Mouse (Mus musculus) adrenal gland, adult 8-10 months (tissue): Measurements from ENCODE around the gene Tnrc18. TPM values are rescaled to one million over a fixed set of nuclear protein-coding genes. Genes with fewer than 3 reads are reported as not detected.

ENCODE experiments used
- DNase-seq: peaks from one replicate; pipeline ENCODE4 v3.0.0; 2022
- total RNA-seq, 4 experiments: library from RNA; stranded (reverse); gene quantifications; 2 replicates each; pipeline ENCODE4 v1.2.4; 2022

Gene Tnrc18
- total RNA-seq, 4 experiments from 2014 or later: 75.1 to 117 (median 96.9) TPM

- DNase-seq: peak; percentile 72
Measured at GRCm38 (mm10) chr5:142822286-142823095, 5.0 kb upstream of the Tnrc18 start.

GRCm38 (mm10) chr5:142821974-142822285 is 4.5 kb upstream of the Tnrc18 start:
- DNase-seq: no peak

GRCm38 (mm10) chr5:142821266-142821973 is 4.0 kb upstream of the Tnrc18 start:
- DNase-seq: peak; percentile 95

- no peak for DNase-seq
Measured at GRCm38 (mm10) chr5:142820276-142821265, 3.1 kb upstream of the Tnrc18 start.

GRCm38 (mm10) chr5:142819385-142820275 is 2.2 kb upstream of the Tnrc18 start:
- DNase-seq: peak; percentile 62

GRCm38 (mm10) chr5:142818435-142819360 is 1.2 kb upstream of the Tnrc18 start:
- DNase-seq: peak; percentile 66

GRCm38 (mm10) chr5:142816811-142817523 is 495 bp downstream of the Tnrc18 start:
- DNase-seq: peak; percentile 60

GRCm38 (mm10) chr5:142816031-142816810 is 1.2 kb downstream of the Tnrc18 start:
- no peak for DNase-seq

GRCm38 (mm10) chr5:142815421-142816001 is 2.0 kb downstream of the Tnrc18 start:
- DNase-seq: no peak

- no peak for DNase-seq
Measured at GRCm38 (mm10) chr5:142814711-142815420, 2.6 kb downstream of the Tnrc18 start.

- DNase-seq: no peak
Measured at GRCm38 (mm10) chr5:142814161-142814651, 3.3 kb downstream of the Tnrc18 start.

GRCm38 (mm10) chr5:142813722-142814111 is 3.7 kb downstream of the Tnrc18 start:
- DNase-seq: no peak

GRCm38 (mm10) chr5:142812976-142813721 is 4.3 kb downstream of the Tnrc18 start:
- no peak for DNase-seq

GRCm38 (mm10) chr5:142812621-142812975 is 4.9 kb downstream of the Tnrc18 start:
- DNase-seq: no peak

GRCm38 (mm10) chr5:142811870-142812443 is 5.5 kb downstream of the Tnrc18 start:
- DNase-seq: no peak
